Mouse (Mus musculus) testis, adult 2 months (tissue): ENCODE measurements at regions not wholly inside any gene's neighbourhood (a gene's known extent, or its start where the extent isn't known, plus 50 kb on each side); places are given as distances from the start of the nearest gene placed in this dataset.

Experiments
- CTCF ChIP-seq: fragments of 200-500 bp; IDR thresholded peaks from 2 replicates; pipeline ENCODE4 v1.5.1; 2012; ENCODE audit warnings: low read depth, mild to moderate bottlenecking, inconsistent platforms, low read length, moderate library complexity; ENCODE audit not compliant: control insufficient read depth, insufficient read depth, insufficient replicate concordance
- POLR2A ChIP-seq: fragments of 200-500 bp; IDR thresholded peaks from 2 replicates; pipeline ENCODE4 v1.6.1; 2012; ENCODE audit warnings: low read depth, mild to moderate bottlenecking, inconsistent platforms, low read length, moderate library complexity; ENCODE audit not compliant: control insufficient read depth

- TF ChIP-seq CTCF: no peak
- TF ChIP-seq POLR2A: no peak
Measured at GRCm38 (mm10) chr10:117909155-117909554, 63.3 kb upstream of the Rap1b start.
